Mouse (Mus musculus) CH12.LX (cell line): ENCODE measurements around the gene Tmem9.

Experiments
- CTCF ChIP-seq, 2 experiments: IDR thresholded peaks in 1 of 2; conservative IDR thresholded peaks in 1 of 2; 2 replicates each; pipeline ENCODE4 v1.5.1; 2011 to 2012; ENCODE audit warnings: low read depth in 2 of 2, low read length in 2 of 2, improper control_type of control experiment in 1 of 2, inconsistent platforms in 1 of 2, mild to moderate bottlenecking in 1 of 2, moderate library complexity in 1 of 2
- MAX ChIP-seq: IDR thresholded peaks from 2 replicates; pipeline ENCODE4 v1.6.1; 2011; ENCODE audit warnings: low read length, improper control_type of control experiment
- MEF2A ChIP-seq: IDR thresholded peaks from 2 replicates; pipeline ENCODE4 v1.6.1; 2014; ENCODE audit warnings: low read depth, mild to moderate bottlenecking, inconsistent platforms, low read length, improper control_type of control experiment, borderline replicate concordance
- RCOR1 ChIP-seq: conservative IDR thresholded peaks from 2 replicates; pipeline ENCODE4 v1.6.1; 2012; ENCODE audit warnings: low read depth, mild to moderate bottlenecking, inconsistent platforms, low read length, improper control_type of control experiment

DNA sequence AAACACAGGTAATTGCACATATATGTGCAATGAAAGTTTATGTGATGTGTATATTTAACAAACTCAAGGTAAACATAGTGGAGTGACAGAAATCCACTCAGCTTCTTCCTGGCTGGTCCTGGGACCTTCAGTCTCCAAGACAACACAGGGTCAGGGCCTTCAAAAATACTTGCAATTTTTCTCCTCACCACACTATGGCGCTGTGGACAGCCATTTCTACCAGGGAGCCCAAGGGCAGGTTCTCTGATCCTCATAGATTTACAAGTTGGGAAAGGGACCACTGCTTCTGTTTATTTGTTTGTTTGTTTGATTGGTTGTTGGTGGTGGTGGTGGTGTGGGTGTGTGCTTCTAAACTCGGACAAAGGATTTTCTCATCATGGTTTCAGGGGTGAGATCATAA lies 39.5 kb downstream of the Tmem9 start:
- TF ChIP-seq CTCF (conservative IDR thresholded peaks at IDR 0.05 in 1 of 2, IDR thresholded peaks at IDR 0.05 in 1 of 2; ENCODE audit: low read depth in 2 of 2, low read length in 2 of 2) (peak; percentile 48 to 74; a peak in 3 of 4 replicates), MAX (no peak), RCOR1 (no peak), MEF2A (no peak)
